Mouse (Mus musculus) adrenal gland, postnatal 10 days (tissue): ENCODE data around the gene B630019K06Rik. TPM values are rescaled to one million over a fixed set of nuclear protein-coding genes. Genes with fewer than 3 reads are reported as not detected.
"Not testable (repeated sequence)": the region's sequence is repeated elsewhere in the genome, so short reads cannot be mapped to it uniquely, and the experiment has no call there.

ENCODE experiments used
- DNase-seq: peaks from one replicate; pipeline ENCODE4 v3.0.0; 2021; ENCODE audit warnings: mixed read lengths
- long read RNA-seq, 2 experiments: library from polyadenylated mRNA; stranded (forward); transcript quantifications; one replicate each; pipeline ENCODE4 v2.0.0; 2021
- total RNA-seq, 2 experiments: library from RNA; stranded (reverse); gene quantifications; 2 replicates each; pipeline ENCODE4 v1.2.3; 2021

The B630019K06Rik gene
- total RNA-seq, result 1 to 10 TPM; 7.7 to 7.8 TPM
- long read RNA-seq, experiment 1, transcript B630019K06Rik-201 (1 exons, 2,583 nt), result major isoform, 14 of 14 reads
- long read RNA-seq, experiment 1, partial matches to known transcripts, result 0 of 14 reads
- long read RNA-seq, experiment 1, other reads (novel, unspliced or antisense), result 0 of 14 reads
- long read RNA-seq, experiment 2, transcript B630019K06Rik-201 (1 exons, 2,583 nt), result major isoform, 12 of 12 reads
- long read RNA-seq, experiment 2, partial matches to known transcripts, result 0 of 12 reads
- long read RNA-seq, experiment 2, other reads (novel, unspliced or antisense), result 0 of 12 reads

- DNase-seq, result peak; percentile 85
Measured at GRCm38 (mm10) chrX:8892343-8893155, at the start of gene B630019K06Rik. Gene B630019K06Rik (plus strand): TSS chrX:8892382.

- no peak for DNase-seq
Measured at GRCm38 (mm10) chrX:8843694-8844093, 48.5 kb upstream of the B630019K06Rik start, which contains the start of gene Gm6592. Gene Gm6592 (plus strand): TSS chrX:8843994.

- no peak for DNase-seq
Measured at GRCm38 (mm10) chrX:8852486-8852885, 39.7 kb upstream of the B630019K06Rik start.

- DNase-seq, result peak; percentile 79
Measured at GRCm38 (mm10) chrX:8864331-8864730, 27.9 kb upstream of the B630019K06Rik start.

- not testable (repeated sequence) for DNase-seq
Measured at GRCm38 (mm10) chrX:8873953-8874352, 18.2 kb upstream of the B630019K06Rik start, which contains the start of gene Gm5751. Gene Gm5751 (plus strand): TSS chrX:8874253.

DNA sequence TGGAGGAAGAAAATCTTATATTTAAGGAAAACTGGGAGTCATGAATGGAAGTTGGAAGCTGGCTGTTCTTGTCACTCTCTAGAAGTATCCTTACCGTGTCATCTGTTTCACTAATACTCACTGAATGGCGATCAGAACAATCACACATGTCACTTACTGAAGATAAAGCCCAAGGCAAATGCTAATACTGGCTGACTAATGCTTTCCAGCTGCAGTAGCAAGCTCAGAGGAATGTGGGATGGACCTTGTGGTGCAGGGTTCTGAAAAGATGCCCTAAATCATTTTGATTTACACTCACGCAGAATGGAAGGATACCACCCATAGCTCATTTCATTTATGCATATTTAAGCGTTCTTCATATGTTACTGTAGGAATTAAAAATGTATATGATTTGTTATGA is 7.8 kb upstream of the B630019K06Rik start:
- DNase-seq, result no peak

GRCm38 (mm10) chrX:8891975-8892342 is 223 bp upstream of the B630019K06Rik start:
- DNase-seq, result no peak

GRCm38 (mm10) chrX:8893182-8893651 is 1.0 kb downstream of the B630019K06Rik start:
- peak; percentile 27 for DNase-seq

DNA sequence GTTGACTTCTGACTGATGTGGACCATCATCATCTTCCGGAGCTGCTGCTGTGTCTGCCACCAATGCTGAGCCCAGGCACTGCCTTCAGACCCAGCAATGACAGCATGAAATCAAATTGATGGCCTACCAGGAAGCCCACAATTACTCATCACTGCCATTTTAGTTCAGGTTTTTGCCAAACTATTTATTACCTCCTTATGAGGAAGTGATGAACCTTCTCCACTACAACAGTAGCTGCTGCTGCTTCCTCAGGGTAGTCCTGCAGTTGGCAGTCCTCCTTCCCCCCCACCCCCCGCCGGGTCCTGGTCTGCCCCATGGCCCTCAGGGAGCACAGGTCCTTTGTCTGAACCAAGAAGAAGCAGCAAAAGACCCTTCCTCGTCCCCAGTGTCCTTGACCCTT is 8.6 kb downstream of the B630019K06Rik start:
- DNase-seq, result no peak

DNA sequence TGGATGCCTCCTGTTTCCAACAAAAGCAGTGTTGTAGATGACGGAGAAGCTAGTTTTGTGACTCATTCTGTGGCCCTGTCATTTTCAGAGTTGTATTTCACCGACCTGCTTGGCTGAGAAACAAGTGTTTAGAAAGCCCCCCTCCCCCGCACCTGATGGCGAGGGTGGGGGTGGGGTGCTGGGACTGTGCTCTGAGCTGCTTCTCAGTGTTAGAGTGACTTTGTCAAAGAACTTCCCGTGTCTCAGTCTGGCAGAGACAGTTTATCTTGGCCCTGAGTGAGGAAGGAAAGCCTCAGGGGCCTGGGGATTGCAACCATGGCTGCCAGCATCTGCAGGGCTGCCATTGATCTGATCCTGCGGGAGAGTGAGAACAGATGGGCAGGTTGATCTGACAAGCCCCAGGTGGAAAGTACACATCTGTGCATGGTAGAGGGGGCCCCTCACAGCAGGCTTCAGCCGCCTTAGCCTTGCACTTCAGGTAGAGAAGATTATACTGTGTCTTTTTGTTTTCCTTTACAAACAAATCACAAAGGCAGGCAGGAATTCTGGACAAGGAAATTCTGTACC is 9.8 kb downstream of the B630019K06Rik start:
- peak; percentile 3 for DNase-seq

DNA sequence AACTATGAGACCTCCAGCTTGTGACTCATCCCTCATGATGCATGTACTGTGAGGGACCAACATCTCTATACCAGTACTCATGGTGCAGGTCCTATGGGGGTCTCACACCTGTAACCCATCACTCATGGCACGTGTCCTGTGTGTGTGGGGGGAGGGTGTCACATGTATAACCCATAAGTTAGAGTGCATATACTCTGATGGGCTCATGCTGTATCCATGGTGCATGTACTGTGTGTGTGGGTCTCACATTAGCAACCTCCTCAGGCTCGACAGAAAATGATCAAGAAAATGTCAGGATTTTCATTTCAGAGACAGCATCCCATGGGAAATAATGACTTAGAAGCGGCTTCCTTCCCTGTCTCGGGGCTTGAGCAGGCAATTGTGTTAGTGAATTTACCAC is 28.9 kb downstream of the B630019K06Rik start:
- DNase-seq, result no peak

DNA sequence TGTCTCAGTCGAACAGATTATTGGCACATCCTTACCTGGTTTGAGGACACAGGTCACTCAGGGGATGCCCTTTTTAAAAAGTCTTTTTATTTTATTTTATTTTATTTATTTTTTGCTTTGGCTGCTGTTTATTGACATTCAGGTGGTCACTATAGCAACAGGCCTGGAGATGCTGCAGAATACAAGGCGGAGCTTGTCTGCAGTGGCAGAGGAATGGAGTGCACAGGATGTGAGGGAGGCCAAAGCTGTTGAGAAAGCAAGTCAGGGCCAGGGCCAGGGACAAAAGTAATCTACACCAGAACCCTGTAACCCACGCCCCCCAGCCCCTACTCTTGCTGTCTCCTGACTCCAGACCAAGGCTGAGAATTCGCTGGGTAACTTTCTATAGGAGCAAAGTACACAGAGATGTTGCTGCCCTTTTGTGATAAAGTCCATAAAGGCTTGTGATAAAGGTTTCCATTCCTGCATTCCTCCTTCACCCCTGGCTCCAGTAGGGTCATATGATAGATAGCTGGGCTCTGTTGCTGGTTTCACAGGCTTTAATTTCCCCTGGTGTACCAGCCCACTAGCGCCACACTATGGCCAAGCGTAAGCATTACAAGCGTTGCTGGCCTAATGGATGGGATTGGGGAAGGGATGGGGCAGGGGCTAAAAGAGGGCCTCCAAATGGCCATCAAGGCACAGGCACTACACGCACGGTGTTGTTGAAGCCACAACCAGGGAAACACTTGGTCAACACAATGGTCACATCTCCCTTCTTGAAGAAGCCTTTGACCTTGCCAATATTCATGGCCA is 29.8 kb downstream of the B630019K06Rik start:
- DNase-seq, result peak; percentile 31

DNA sequence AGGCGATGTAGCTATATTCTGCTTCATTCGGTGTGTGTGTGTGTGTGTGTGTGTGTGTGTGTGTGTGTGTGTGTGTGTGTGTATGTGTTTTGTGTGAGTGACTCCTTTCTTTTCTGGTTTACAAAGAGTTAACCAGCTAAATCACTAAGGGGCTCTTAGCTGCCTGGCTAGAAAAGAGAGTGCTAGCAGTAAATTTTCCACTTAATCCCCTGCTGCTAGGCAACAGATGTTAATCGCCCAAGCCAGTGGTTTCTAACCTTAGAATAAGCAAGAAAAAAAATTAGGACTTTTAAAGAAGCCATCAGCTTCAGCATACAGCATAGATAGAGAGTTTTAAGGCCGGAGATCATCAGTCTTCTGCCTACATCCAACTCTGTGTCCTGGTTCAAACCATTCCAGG is 35.1 kb downstream of the B630019K06Rik start:
- no peak for DNase-seq

GRCm38 (mm10) chrX:8944041-8944440 is 51.9 kb downstream of the B630019K06Rik start:
- no peak for DNase-seq

Other genes with a start within 250 kb of the B630019K06Rik start
- not detected for gene Ssxb8, start 201.5 kb upstream of the B630019K06Rik start, total RNA-seq
- gene Ssx9, start 143.9 kb upstream of the B630019K06Rik start, total RNA-seq, result not detected
- not detected for gene Ssxb5, start 88.7 kb upstream of the B630019K06Rik start, total RNA-seq
- gene Gm6592, start 48.4 kb upstream of the B630019K06Rik start, total RNA-seq, result not detected
- not detected for gene Gm5751, start 18.1 kb upstream of the B630019K06Rik start, total RNA-seq
- gene Fthl17b, start 70.6 kb downstream of the B630019K06Rik start, total RNA-seq, result not detected
- gene Fthl17c, start 84.2 kb downstream of the B630019K06Rik start, total RNA-seq, result not detected
- not detected for gene Fthl17d, start 94.4 kb downstream of the B630019K06Rik start, total RNA-seq
- gene Fthl17e, start 141.1 kb downstream of the B630019K06Rik start, total RNA-seq, result not detected
- gene Fthl17f, start 170.6 kb downstream of the B630019K06Rik start, total RNA-seq, result not detected
- gene 4930402K13Rik, start 212.2 kb downstream of the B630019K06Rik start, total RNA-seq, result not detected